Mouse (Mus musculus) lung, embryonic 14.5 days (tissue): ENCODE measurements around the gene Gm45717. TPM values are rescaled to one million over a fixed set of nuclear protein-coding genes. Genes with fewer than 3 reads are reported as not detected.

Experiments
- ATAC-seq: fragments of 200-750 bp; cut with Nextera tagmentation; 2 replicates; pipeline ENCODE4 v1.8.0; 2017; ENCODE audit warnings: mild to moderate bottlenecking, moderate TSS enrichment, moderate library complexity; ENCODE audit not compliant: insufficient read depth
- DNase-seq: peaks from one replicate; pipeline ENCODE4 v3.0.0-alpha.2; 2015
- H3K27ac ChIP-seq: fragments of 300-500 bp; sonication (generic); 2 replicates; pipeline ENCODE4 v1.5.1; 2014; ENCODE audit warnings: low read depth, mild to moderate bottlenecking, moderate library complexity
- H3K27me3 ChIP-seq: fragments of 300-500 bp; sonication (generic); 2 replicates; pipeline ENCODE4 v1.6.1; 2014; ENCODE audit warnings: low read length, control low read depth; ENCODE audit not compliant: insufficient read depth
- H3K36me3 ChIP-seq: fragments of 300-500 bp; sonication (generic); 2 replicates; pipeline ENCODE4 v1.6.1; 2014; ENCODE audit warnings: control low read depth; ENCODE audit not compliant: insufficient read depth
- H3K4me1 ChIP-seq: fragments of 300-500 bp; sonication (generic); 2 replicates; pipeline ENCODE4 v1.6.1; 2014; ENCODE audit warnings: antibody characterized with exemption, control low read depth; ENCODE audit not compliant: insufficient read depth
- H3K4me2 ChIP-seq: fragments of 300-500 bp; sonication (generic); 2 replicates; pipeline ENCODE4 v1.6.1; 2014; ENCODE audit warnings: mild to moderate bottlenecking
- H3K4me3 ChIP-seq: fragments of 300-500 bp; sonication (generic); 2 replicates; pipeline ENCODE4 v1.5.1; 2014; ENCODE audit warnings: low read depth, low read length
- H3K9ac ChIP-seq: fragments of 300-500 bp; sonication (generic); 2 replicates; pipeline ENCODE4 v1.6.1; 2014
- H3K9me3 ChIP-seq: fragments of 300-500 bp; sonication (generic); 2 replicates; pipeline ENCODE4 v1.6.1; 2016; ENCODE audit warnings: low read depth, low read length, control low read depth
- CTCF ChIP-seq: IDR thresholded peaks from 2 replicates; pipeline ENCODE4 v1.5.1; 2016; ENCODE audit warnings: antibody characterized with exemption, low read depth
- WGBS: fragments of 180-500 bp; shearing (Covaris S2); extraction: QIAGEN DNeasy Blood & Tissue Kit; methylation state at CpG from one replicate; pipeline ENCODE4 v1.1.7; 2014; 5-methylcytosine and 5-hydroxymethylcytosine counted together
- polyA plus RNA-seq: library from polyadenylated mRNA; unstranded; fragments of >200 nt; fragmentation: Nextera tagmentation; extraction: Ambion mirVana; gene quantifications from 2 replicates; pipeline ENCODE4 v1.2.1, GENCODE M21; 2014

Gm45717 gene
- polyA plus RNA-seq, result not detected in 2 replicates

DNA sequence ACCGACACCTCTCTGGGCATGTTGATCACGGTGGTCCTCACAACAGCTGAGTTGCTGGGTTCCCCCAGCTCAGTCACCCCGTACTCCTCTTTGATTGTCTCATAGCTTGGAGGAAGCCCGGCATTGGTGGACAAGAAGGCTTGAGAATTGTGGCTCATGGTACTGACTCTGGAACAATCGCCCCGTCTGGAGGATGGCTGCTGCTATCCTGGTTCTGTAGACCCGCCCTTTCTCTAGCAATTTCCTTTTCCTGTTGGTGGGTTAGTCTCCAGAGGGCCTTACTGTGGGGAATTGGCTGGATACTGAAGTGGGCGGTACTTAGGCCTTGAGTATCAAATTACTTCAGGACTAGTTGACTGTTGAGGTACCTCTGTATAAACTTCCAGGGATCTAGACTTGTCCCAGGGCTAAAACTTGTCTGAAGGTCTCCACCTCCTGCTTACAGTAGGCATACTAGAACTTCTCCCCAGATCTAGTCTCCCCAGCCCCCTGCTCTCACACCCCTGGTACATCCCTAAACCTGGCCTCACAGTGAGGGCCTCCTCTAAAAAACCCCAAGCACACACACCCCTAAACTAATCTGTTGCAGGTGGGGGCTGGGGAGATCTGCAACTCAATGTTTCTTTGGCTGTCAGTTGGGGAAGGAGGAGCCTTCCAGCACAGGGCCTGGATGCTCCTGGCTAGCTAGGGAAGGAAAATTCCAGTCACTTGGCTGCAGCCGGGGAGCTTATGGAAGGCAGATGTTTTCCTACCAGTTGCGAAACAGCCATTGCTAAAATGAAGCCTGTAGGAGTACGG lies at the start of gene Gm45717, which contains the start of gene Ifitm2:
Gene Gm45717, minus strand, starts transcription at position 180 of the 798 bp plus-strand sequence.
Gene Ifitm2, minus strand, starts transcription at position 230 of the 798 bp plus-strand sequence.
- Histone ChIP-seq H3K27me3 (no peaks in the 10 kb centered on the region), H3K36me3 (no peaks in the 10 kb centered on the region), H3K9me3 (no peaks in the 10 kb centered on the region), H3K4me3 (peak within 1 kb of the TSS; percentile 60), H3K27ac (peak within 1 kb of the TSS; percentile 96), H3K4me1 (peaks cover 17% of the 10 kb centered on the region), H3K9ac (peak within 1 kb of the TSS; percentile 67), H3K4me2 (peak within 1 kb of the TSS; percentile 90)
- DNase-seq (peak; percentile 97), ATAC-seq (peak; percentile 92)
- 2% methylated on average over 10 of the region's 11 CpGs for WGBS
- no peak for TF ChIP-seq CTCF

- no peaks in the 10 kb centered on the region for H3K9me3 ChIP-seq
- no peaks in the 10 kb centered on the region for H3K4me1 ChIP-seq
- TF ChIP-seq CTCF, result no peak
- H3K36me3 ChIP-seq, result no peaks in the 10 kb centered on the region
- no peak overlapping the region for H3K4me2 ChIP-seq
- 67% methylated on average over 5 of the region's 5 CpGs for WGBS
- H3K27me3 ChIP-seq, result no peaks in the 10 kb centered on the region
- H3K9ac ChIP-seq, result no peak overlapping the region
- DNase-seq, result no peak
- no peak overlapping the region for H3K27ac ChIP-seq
- no peak overlapping the region for H3K4me3 ChIP-seq
- ATAC-seq, result no peak
Measured at GRCm38 (mm10) chr7:141003248-141004010, 47.7 kb upstream of the Gm45717 start.

DNA sequence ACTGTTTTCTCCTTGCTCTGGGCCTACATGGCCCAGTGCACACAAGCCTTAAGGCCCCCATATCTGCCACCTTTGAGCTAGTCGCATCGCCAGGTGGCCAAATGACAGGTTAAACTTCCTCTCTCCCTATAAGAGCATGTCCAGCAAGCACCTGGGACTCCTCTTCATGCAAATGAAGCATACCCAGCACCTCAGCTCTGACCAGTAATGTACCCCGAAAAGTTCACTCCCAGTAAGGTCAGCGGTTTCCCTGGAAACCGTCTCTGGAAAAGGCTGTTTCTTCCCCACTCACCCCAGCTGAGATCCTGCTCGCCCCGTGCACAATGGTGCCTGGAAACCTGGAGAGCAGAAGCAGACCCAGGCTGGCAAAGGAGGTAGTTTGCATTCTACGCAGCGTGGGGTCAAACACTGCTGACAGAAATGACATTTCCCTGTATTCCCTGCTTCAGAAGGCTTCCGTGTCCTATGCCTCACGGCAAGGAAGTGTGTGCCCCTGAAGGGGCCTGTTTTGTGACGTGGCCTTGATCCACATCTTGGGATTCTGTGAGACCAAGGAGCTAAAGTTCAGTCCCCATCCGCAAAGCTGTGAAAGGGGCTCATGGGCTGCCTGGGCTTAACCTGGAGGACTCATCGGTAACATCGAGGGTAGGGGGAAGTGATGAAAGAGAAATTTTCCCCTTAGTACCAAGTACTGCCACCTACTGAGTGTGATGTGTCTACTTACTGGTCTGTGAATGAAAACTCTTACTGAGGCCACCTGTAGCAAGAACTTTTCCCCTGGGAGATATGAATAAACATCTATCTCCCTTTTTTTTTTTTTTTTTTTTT lies 45.4 kb upstream of the Gm45717 start:
- no peak for DNase-seq
- no peak for ATAC-seq
- no peaks in the 10 kb centered on the region for H3K4me1 ChIP-seq
- TF ChIP-seq CTCF, result no peak
- H3K4me2 ChIP-seq, result no peak overlapping the region
- no peaks in the 10 kb centered on the region for H3K36me3 ChIP-seq
- no peak overlapping the region for H3K4me3 ChIP-seq
- no peaks in the 10 kb centered on the region for H3K27me3 ChIP-seq
- H3K9me3 ChIP-seq, result no peaks in the 10 kb centered on the region
- no peak overlapping the region for H3K27ac ChIP-seq
- 73% methylated on average over 15 of the region's 15 CpGs for WGBS
- no peak overlapping the region for H3K9ac ChIP-seq

DNA sequence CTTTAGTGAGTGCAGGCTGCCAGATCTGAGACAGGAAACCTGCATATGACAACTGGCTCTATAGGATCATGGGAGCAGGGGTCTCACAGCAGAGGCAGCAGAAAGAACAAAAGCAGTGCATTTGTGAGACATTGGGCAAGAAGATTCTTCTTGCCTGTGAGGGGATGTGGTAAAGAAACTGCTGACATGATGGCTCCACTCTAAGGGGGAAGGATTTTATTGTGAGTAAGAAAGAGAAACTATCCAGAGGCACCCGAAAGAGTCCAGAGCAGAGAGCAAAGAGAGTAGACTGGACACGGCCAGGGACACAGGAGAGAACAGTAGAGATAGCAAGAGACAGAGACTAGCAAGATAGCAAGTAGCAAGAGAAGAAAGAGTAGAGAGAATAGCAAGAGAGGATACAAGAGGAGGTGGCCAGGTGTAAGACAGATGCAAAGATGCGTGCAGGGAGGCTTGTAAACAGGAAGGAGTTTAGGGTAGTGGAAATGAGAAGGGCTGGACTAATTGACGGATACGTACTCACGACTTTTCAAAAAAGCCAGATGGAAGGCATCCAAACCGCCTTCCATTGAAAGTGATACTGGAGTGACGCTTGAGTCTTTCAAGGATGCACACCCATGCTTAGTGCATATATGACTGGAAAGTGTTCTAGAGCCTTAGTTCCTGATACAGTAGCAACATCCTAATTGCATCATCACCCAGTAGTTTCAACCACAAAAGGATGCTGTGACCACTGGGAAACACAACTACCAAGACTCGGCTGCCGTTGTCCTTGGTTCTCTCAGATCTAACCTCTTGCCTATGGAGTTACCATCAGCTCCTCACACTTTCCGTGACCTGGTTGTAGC lies 43.3 kb upstream of the Gm45717 start:
- Histone ChIP-seq H3K4me1 (no peaks in the 10 kb centered on the region), H3K4me2 (no peak overlapping the region), H3K4me3 (no peak overlapping the region), H3K27ac (no peak overlapping the region), H3K36me3 (no peaks in the 10 kb centered on the region), H3K9me3 (no peaks in the 10 kb centered on the region), H3K27me3 (no peaks in the 10 kb centered on the region), H3K9ac (no peak overlapping the region)
- ATAC-seq, result no peak
- DNase-seq, result peak; percentile 53
- WGBS, result 72% methylated on average over 11 of the region's 11 CpGs
- no peak for TF ChIP-seq CTCF

DNA sequence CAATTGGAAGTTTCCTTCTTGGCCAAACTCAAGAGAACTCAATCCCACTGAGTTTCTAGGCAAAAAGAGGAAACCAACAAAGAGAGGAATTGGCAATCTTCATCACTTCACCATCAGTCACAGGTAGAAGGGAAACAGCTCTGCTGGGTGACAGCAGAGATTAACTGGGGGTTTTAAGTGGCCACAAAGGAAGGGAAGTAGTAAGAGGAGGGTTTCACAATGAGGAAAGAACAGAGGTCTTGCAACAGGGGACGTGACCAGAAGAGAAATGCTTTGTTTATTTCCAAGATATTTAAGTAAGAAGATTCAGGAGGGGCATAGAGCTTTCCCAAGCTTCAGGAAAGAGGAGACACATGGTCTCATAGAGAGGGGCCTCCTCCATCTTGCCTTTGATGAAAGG lies 42.1 kb upstream of the Gm45717 start:
- H3K27ac ChIP-seq, result no peak overlapping the region
- ATAC-seq, result no peak
- no peak for DNase-seq
- H3K9me3 ChIP-seq, result no peaks in the 10 kb centered on the region
- 37% methylated on average over 1 of the region's 1 CpGs for WGBS
- H3K4me1 ChIP-seq, result no peaks in the 10 kb centered on the region
- H3K36me3 ChIP-seq, result no peaks in the 10 kb centered on the region
- H3K4me2 ChIP-seq, result no peak overlapping the region
- TF ChIP-seq CTCF, result no peak
- H3K27me3 ChIP-seq, result no peaks in the 10 kb centered on the region
- H3K9ac ChIP-seq, result no peak overlapping the region
- H3K4me3 ChIP-seq, result no peak overlapping the region

DNA sequence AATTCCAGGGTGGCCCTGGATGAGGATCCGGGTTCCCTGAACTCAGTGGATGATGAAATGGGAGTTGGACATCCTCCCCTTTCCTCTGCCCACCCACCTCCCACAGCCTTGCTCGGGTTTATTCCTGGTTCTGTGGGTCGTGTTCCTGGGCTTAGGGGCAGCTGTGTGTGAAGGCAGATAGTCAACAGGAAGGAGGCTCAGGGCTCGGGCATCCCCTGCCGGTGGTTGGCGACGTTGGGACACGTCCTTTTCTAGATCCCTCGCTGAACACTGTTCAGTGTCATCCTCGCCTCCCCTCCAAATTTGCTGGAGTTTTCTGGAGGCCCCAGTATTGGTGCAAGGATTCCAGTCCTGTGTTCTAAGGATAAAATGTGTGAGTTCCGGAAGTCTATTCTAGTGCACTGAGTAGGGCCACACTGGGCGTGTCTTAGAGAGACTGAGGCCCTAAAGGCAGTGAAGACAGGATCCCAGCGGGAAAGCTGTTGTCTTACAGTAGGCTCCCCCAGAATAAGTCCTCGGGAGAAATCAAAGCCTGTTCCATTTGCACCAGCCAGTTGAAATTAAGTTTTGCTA lies 35.5 kb upstream of the Gm45717 start:
- ATAC-seq (no peak), DNase-seq (no peak)
- WGBS, result 78% methylated on average over 14 of the region's 14 CpGs
- H3K9ac ChIP-seq, result no peak overlapping the region
- H3K4me2 ChIP-seq, result no peak overlapping the region
- no peak for TF ChIP-seq CTCF
- no peaks in the 10 kb centered on the region for H3K36me3 ChIP-seq
- H3K27me3 ChIP-seq, result no peaks in the 10 kb centered on the region
- H3K27ac ChIP-seq, result no peak overlapping the region
- H3K4me1 ChIP-seq, result no peaks in the 10 kb centered on the region
- H3K9me3 ChIP-seq, result no peaks in the 10 kb centered on the region
- no peak overlapping the region for H3K4me3 ChIP-seq
